9 mouse cellular contexts compared by ENCODE assay signal in the genomic region with DNA sequence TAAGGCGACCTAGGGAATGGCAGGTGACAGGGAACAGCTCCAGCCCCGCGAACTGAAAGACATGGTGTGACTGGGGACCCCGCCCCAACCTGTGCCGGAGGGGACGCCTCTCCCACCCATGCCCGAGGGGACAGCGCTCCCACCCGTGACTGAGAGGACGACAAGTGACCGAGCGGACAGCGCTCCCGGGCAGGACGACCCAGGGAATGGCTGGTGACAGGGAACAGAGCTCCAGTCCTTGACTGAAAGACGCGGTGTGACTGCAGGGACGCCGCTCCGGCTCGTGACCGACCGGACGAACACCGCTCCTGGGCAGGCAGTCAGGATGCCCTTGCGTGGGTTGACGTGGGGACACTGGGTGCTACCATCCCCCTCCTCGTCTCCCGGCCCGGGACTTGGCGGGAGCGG. TPM values are rescaled to one million over a fixed set of nuclear protein-coding genes. Genes with fewer than 3 reads are reported as not detected.
DNase-seq lines count a peak whose midpoint lies in the region; ATAC-seq lines count a peak whose summit lies in the region.
"Had no signal": no experiment of that assay in that cellular context is flagged by ENCODE, and none has a peak within 500 bp of the region (broad histone marks: within the 10 kb centered on the region; RNA-seq: fewer than 3 reads in every experiment).

No protein-coding gene starts in this region.

- peak overlapping the region; percentile 91 for H3K4me3 ChIP-seq in heart, embryonic 13.5 days
- H3K4me3 ChIP-seq in kidney, embryonic 15.5 days (replicated peaks) = peak overlapping the region; percentile 79
- peak overlapping the region; percentile 93 for H3K4me3 ChIP-seq in liver, embryonic 11.5 days (ENCODE audit: low read depth, low read length)
- H3K4me3 ChIP-seq in midbrain, embryonic 16.5 days (ENCODE audit: low read depth, low read length) = peak overlapping the region; percentile 89

- H3K9ac ChIP-seq in heart, embryonic 13.5 days = peak overlapping the region; percentile 88
- peak overlapping the region; percentile 81 for H3K9ac ChIP-seq in kidney, embryonic 15.5 days
- peak overlapping the region; percentile 86 for H3K9ac ChIP-seq in liver, embryonic 11.5 days (ENCODE audit: low read depth, low read length)
- peak overlapping the region; percentile 92 for H3K9ac ChIP-seq in midbrain, embryonic 16.5 days (ENCODE audit: low read depth, low read length)

- H3K4me1 ChIP-seq in heart, embryonic 13.5 days = peaks cover 21% of the 10 kb centered on the region
- peaks cover 18% of the 10 kb centered on the region for H3K4me1 ChIP-seq in kidney, embryonic 15.5 days
- H3K4me1 ChIP-seq in liver, embryonic 11.5 days (replicated peaks; ENCODE audit: control insufficient read depth, insufficient read depth, low read length) = no peaks in the 10 kb centered on the region; the same call in none of the 2 replicates
- H3K4me1 ChIP-seq in midbrain, embryonic 16.5 days (ENCODE audit: control insufficient read depth, insufficient read depth, low read length) = peaks cover 18% of the 10 kb centered on the region

- WGBS in heart, embryonic 13.5 days = under 1% methylated on average over 32 of the region's 32 CpGs
- WGBS in kidney, embryonic 15.5 days = 0% methylated on average over 32 of the region's 32 CpGs
- WGBS in liver, embryonic 11.5 days = under 1% methylated on average over 32 of the region's 32 CpGs
- WGBS in midbrain, embryonic 16.5 days = under 1% methylated on average over 32 of the region's 32 CpGs

- peak overlapping the region; percentile 99 for H3K27ac ChIP-seq in heart, embryonic 13.5 days (replicated peaks)
- H3K27ac ChIP-seq in kidney, embryonic 15.5 days = peak overlapping the region; percentile 95
- H3K27ac ChIP-seq in liver, embryonic 11.5 days (ENCODE audit: low read depth, low read length) = peak overlapping the region; percentile 93
- H3K27ac ChIP-seq in midbrain, embryonic 16.5 days (ENCODE audit: low read length) = peak overlapping the region; percentile 96

- H3K4me2 ChIP-seq in heart, embryonic 13.5 days = peak overlapping the region; percentile 88
- H3K4me2 ChIP-seq in kidney, embryonic 15.5 days = peak overlapping the region; percentile 90
- peak overlapping the region; percentile 98 for H3K4me2 ChIP-seq in liver, embryonic 11.5 days
- H3K4me2 ChIP-seq in midbrain, embryonic 16.5 days (ENCODE audit: low read length) = peak overlapping the region; percentile 85

- H3K9me3 ChIP-seq in heart, embryonic 13.5 days = no peaks in the 10 kb centered on the region
- H3K9me3 ChIP-seq in kidney, embryonic 15.5 days (replicated peaks) = no peaks in the 10 kb centered on the region
- no peaks in the 10 kb centered on the region for H3K9me3 ChIP-seq in liver, embryonic 11.5 days (ENCODE audit: control insufficient read depth, low read length)
- no peaks in the 10 kb centered on the region for H3K9me3 ChIP-seq in midbrain, embryonic 16.5 days (replicated peaks; ENCODE audit: control insufficient read depth, low read length, poor library complexity, severe bottlenecking)

- peaks cover 5% of the 10 kb centered on the region for H3K36me3 ChIP-seq in heart, embryonic 13.5 days
- peaks cover under 1% of the 10 kb centered on the region; the same call in 1 of the 2 replicates for H3K36me3 ChIP-seq in kidney, embryonic 15.5 days
- H3K36me3 ChIP-seq in liver, embryonic 11.5 days (ENCODE audit: control insufficient read depth, insufficient read depth, low read length) = no peaks in the 10 kb centered on the region
- no peaks in the 10 kb centered on the region for H3K36me3 ChIP-seq in midbrain, embryonic 16.5 days (ENCODE audit: control insufficient read depth, insufficient read depth, low read length)

- peak; percentile 20 to 32 for DNase-seq in spleen, adult 18-20 months
- DNase-seq in spleen, adult 12 weeks (ENCODE audit: low spot score) = no peak
- DNase-seq in liver, embryonic 11.5 days (ENCODE audit: low spot score) = peak; percentile 56
- peak; percentile 54 for DNase-seq in testis, postnatal 14 days (ENCODE audit: low spot score)

- H3K27me3 ChIP-seq in heart, embryonic 13.5 days (replicated peaks) = 0 out of 2 replicates have a peak, but pooled peaks cover 3% of the 10 kb centered on the region
- no peaks in the 10 kb centered on the region for H3K27me3 ChIP-seq in kidney, embryonic 15.5 days
- no peaks in the 10 kb centered on the region for H3K27me3 ChIP-seq in liver, embryonic 11.5 days (replicated peaks; ENCODE audit: control insufficient read depth, insufficient read depth, low read length)
- H3K27me3 ChIP-seq in midbrain, embryonic 16.5 days (ENCODE audit: control insufficient read depth, insufficient read depth, low read depth, low read length) = no peaks in the 10 kb centered on the region

- peak; percentile 52 for ATAC-seq in erythroid progenitor cell, adult 5-6 weeks (replicated peaks; ENCODE audit: low FRiP score, poor library complexity, severe bottlenecking)
- no peak; the same call in none of the 2 replicates for ATAC-seq in heart, embryonic 13.5 days (ENCODE audit: extremely low read depth, insufficient number of reproducible peaks, low FRiP score, low TSS enrichment)
- no peak; the same call in none of the 2 replicates for ATAC-seq in kidney, embryonic 15.5 days (replicated peaks; ENCODE audit: low FRiP score)
- peak; percentile 43 for ATAC-seq in liver, embryonic 11.5 days (replicated peaks; ENCODE audit: low FRiP score)
- ATAC-seq in midbrain, embryonic 16.5 days = no peak; the same call in none of the 2 replicates

RNA-seq across cellular contexts. Expression of a gene that starts 1.6 kb away (rescaled TPM):
- 62.5 and 64.2 TPM in 2 replicates for total RNA-seq in erythroid progenitor cell, adult 5-6 weeks (2015; ENCODE audit: low replicate concordance)
- 29.8 and 39.3 TPM in 2 replicates for total RNA-seq in erythroid progenitor cell, adult 5-6 weeks (2017; ENCODE audit: low replicate concordance)
- polyA plus RNA-seq in heart, embryonic 13.5 days (2015; fragmentation: Nextera tagmentation; extraction: Ambion mirVana) = 204 and 221 TPM in 2 replicates
- 165 and 179 TPM in 2 replicates for polyA plus RNA-seq in kidney, embryonic 15.5 days (2015; fragmentation: Nextera tagmentation; extraction: Ambion mirVana)
- 123 and 129 TPM in 2 replicates for polyA plus RNA-seq in liver, embryonic 11.5 days (2014; fragmentation: Nextera tagmentation; extraction: Ambion mirVana)
- 293 and 338 TPM in 2 replicates for polyA plus RNA-seq in midbrain, embryonic 16.5 days (2015; fragmentation: Nextera tagmentation; extraction: Ambion mirVana)

RNA-seq across cellular contexts. Expression of a gene that starts 26.6 kb away (rescaled TPM):
- total RNA-seq in erythroid progenitor cell, adult 5-6 weeks (2015; ENCODE audit: low replicate concordance) = 39.4 and 82.9 TPM in 2 replicates
- total RNA-seq in erythroid progenitor cell, adult 5-6 weeks (2017; ENCODE audit: low replicate concordance) = 7.9 and 21.1 TPM in 2 replicates
- 59.1 and 68.9 TPM in 2 replicates for polyA plus RNA-seq in heart, embryonic 13.5 days (2015; fragmentation: Nextera tagmentation; extraction: Ambion mirVana)
- polyA plus RNA-seq in kidney, embryonic 15.5 days (2015; fragmentation: Nextera tagmentation; extraction: Ambion mirVana) = 77.8 and 81.4 TPM in 2 replicates
- 73.2 and 83.3 TPM in 2 replicates for polyA plus RNA-seq in liver, embryonic 11.5 days (2014; fragmentation: Nextera tagmentation; extraction: Ambion mirVana)
- 198 and 209 TPM in 2 replicates for polyA plus RNA-seq in midbrain, embryonic 16.5 days (2015; fragmentation: Nextera tagmentation; extraction: Ambion mirVana)

RNA-seq across cellular contexts. Expression of a gene that starts 48.4 kb away (rescaled TPM):
- not detected in 2 replicates for total RNA-seq in erythroid progenitor cell, adult 5-6 weeks (2015; ENCODE audit: low replicate concordance)
- not detected in 2 replicates for total RNA-seq in erythroid progenitor cell, adult 5-6 weeks (2017; ENCODE audit: low replicate concordance)
- polyA plus RNA-seq in heart, embryonic 13.5 days (2015; fragmentation: Nextera tagmentation; extraction: Ambion mirVana) = not detected in 2 replicates
- not detected in 2 replicates for polyA plus RNA-seq in kidney, embryonic 15.5 days (2015; fragmentation: Nextera tagmentation; extraction: Ambion mirVana)
- not detected in 2 replicates for polyA plus RNA-seq in liver, embryonic 11.5 days (2014; fragmentation: Nextera tagmentation; extraction: Ambion mirVana)
- not detected in 2 replicates for polyA plus RNA-seq in midbrain, embryonic 16.5 days (2015; fragmentation: Nextera tagmentation; extraction: Ambion mirVana)
- total RNA-seq: left cerebral cortex, postnatal 25 days had no signal

RNA-seq across cellular contexts. Expression of a gene that starts 53.0 kb away (rescaled TPM):
- total RNA-seq in erythroid progenitor cell, adult 5-6 weeks (2015; ENCODE audit: low replicate concordance) = not detected in 2 replicates
- 0.53 TPM in 1 of 2 replicates, not detected in the other for total RNA-seq in erythroid progenitor cell, adult 5-6 weeks (2017; ENCODE audit: low replicate concordance)
- polyA plus RNA-seq in heart, embryonic 13.5 days (2015; fragmentation: Nextera tagmentation; extraction: Ambion mirVana) = 0.13 and 0.25 TPM in 2 replicates
- polyA plus RNA-seq in kidney, embryonic 15.5 days (2015; fragmentation: Nextera tagmentation; extraction: Ambion mirVana) = 0.30 and 0.42 TPM in 2 replicates
- 0.05 and 0.13 TPM in 2 replicates for polyA plus RNA-seq in liver, embryonic 11.5 days (2014; fragmentation: Nextera tagmentation; extraction: Ambion mirVana)
- polyA plus RNA-seq in midbrain, embryonic 16.5 days (2015; fragmentation: Nextera tagmentation; extraction: Ambion mirVana) = 16.5 and 17.8 TPM in 2 replicates

Comparison
In these comparisons a context has a peak if more than half of its experiments do, and no peak if none do; other contexts are left out.
1. ATAC-seq: peak in erythroid progenitor cell, adult 5-6 weeks (single experiment) and liver, embryonic 11.5 days (single experiment); none in heart, embryonic 13.5 days (single experiment), kidney, embryonic 15.5 days (single experiment) and midbrain, embryonic 16.5 days (single experiment).
2. Peak in every context shown above with its lines, with median percentiles within 50 percentile points of each other: H3K27ac ChIP-seq, H3K4me2 ChIP-seq, H3K4me3 ChIP-seq and H3K9ac ChIP-seq.